Mouse (Mus musculus) spleen, adult 2 months (tissue): ENCODE results near the gene Ocel1.

Source experiments
- CTCF ChIP-seq: fragments of 200-500 bp; IDR thresholded peaks from 2 replicates; pipeline ENCODE4 v1.5.1; 2011; ENCODE audit warnings: mild to moderate bottlenecking, inconsistent platforms; ENCODE audit not compliant: insufficient read depth, insufficient read length, insufficient replicate concordance; ENCODE audit errors: extremely low read depth
- POLR2A ChIP-seq: fragments of 200-500 bp; IDR thresholded peaks from 2 replicates; pipeline ENCODE4 v1.6.1; 2011; ENCODE audit warnings: low read depth, low read length, inconsistent platforms

GRCm38 (mm10) chr8:71380178-71381171 lies 9.4 kb downstream of the Ocel1 start:
- no peak for TF ChIP-seq CTCF
- no peak for TF ChIP-seq POLR2A
